Mouse (Mus musculus) lung, postnatal 0 days (tissue): Measurements from ENCODE around the gene Swsap1. TPM values are rescaled to one million over a fixed set of nuclear protein-coding genes. Genes with fewer than 3 reads are reported as not detected.

Source experiments
- ATAC-seq: fragments of 200-750 bp; cut with Nextera tagmentation; 2 replicates; pipeline ENCODE4 v1.8.0; 2017; ENCODE audit warnings: moderate library complexity
- DNase-seq: peaks from one replicate; pipeline ENCODE4 v3.0.0-alpha.2; 2016; ENCODE audit warnings: low spot score
- H3K27ac ChIP-seq: fragments of 300-500 bp; sonication (generic); 2 replicates; pipeline ENCODE4 v1.5.1; 2014; ENCODE audit warnings: antibody characterized with exemption, mild to moderate bottlenecking, low read length, mixed read lengths
- H3K27me3 ChIP-seq: fragments of 300-500 bp; sonication (generic); replicated peaks from 2 replicates; pipeline ENCODE4 v1.6.1; 2014; ENCODE audit warnings: low read length, mixed read lengths; ENCODE audit not compliant: insufficient read depth
- H3K36me3 ChIP-seq: fragments of 300-500 bp; sonication (generic); 2 replicates; pipeline ENCODE4 v1.6.1; 2014; ENCODE audit warnings: low read length, mixed read lengths; ENCODE audit not compliant: insufficient read depth
- H3K4me1 ChIP-seq: fragments of 300-500 bp; sonication (generic); 2 replicates; pipeline ENCODE4 v1.6.1; 2014; ENCODE audit warnings: antibody characterized with exemption, low read depth, low read length, mixed read lengths; ENCODE audit not compliant: insufficient read depth
- H3K4me2 ChIP-seq: fragments of 300-500 bp; sonication (generic); replicated peaks from 2 replicates; pipeline ENCODE4 v1.6.1; 2014; ENCODE audit warnings: low read depth, mild to moderate bottlenecking, low read length, moderate library complexity, mixed read lengths
- H3K4me3 ChIP-seq: fragments of 300-500 bp; sonication (generic); 2 replicates; pipeline ENCODE4 v1.5.1; 2014; ENCODE audit warnings: low read depth, low read length
- H3K9ac ChIP-seq: fragments of 300-500 bp; sonication (generic); replicated peaks from 2 replicates; pipeline ENCODE4 v1.6.1; 2014; ENCODE audit warnings: low read depth, mild to moderate bottlenecking
- H3K9me3 ChIP-seq: fragments of 300-500 bp; sonication (generic); 2 replicates; pipeline ENCODE4 v1.6.1; 2016; ENCODE audit warnings: low read length, mixed read lengths
- CTCF ChIP-seq: IDR thresholded peaks from 2 replicates; pipeline ENCODE4 v1.5.1; 2016; ENCODE audit warnings: antibody characterized with exemption, mild to moderate bottlenecking
- EP300 ChIP-seq: IDR thresholded peaks from 2 replicates; pipeline ENCODE4 v1.6.1; 2016; ENCODE audit warnings: antibody characterized with exemption, mild to moderate bottlenecking, control low read depth
- WGBS: fragments of 180-500 bp; shearing (Covaris S2); extraction: QIAGEN DNeasy Blood & Tissue Kit; methylation state at CpG from one replicate; pipeline ENCODE4 v1.1.7; 2014; 5-methylcytosine and 5-hydroxymethylcytosine counted together
- polyA plus RNA-seq: library from polyadenylated mRNA; unstranded; fragments of >200 nt; fragmentation: Nextera tagmentation; extraction: Ambion mirVana; gene quantifications from 2 replicates; pipeline ENCODE4 v1.2.1, GENCODE M21; 2015

The Swsap1 gene
- polyA plus RNA-seq, 1 experiment from 2014 or later: 5.7 TPM

- no peak for ATAC-seq
- H3K9ac ChIP-seq: no peak overlapping the region
- no peak overlapping the region for H3K27ac ChIP-seq
- H3K4me3 ChIP-seq: no peak overlapping the region
- WGBS: 96% methylated on average over 1 of the region's 1 CpGs
- H3K4me2 ChIP-seq: no peak overlapping the region
- H3K36me3 ChIP-seq: no peaks in the 10 kb centered on the region
- no peaks in the 10 kb centered on the region for H3K27me3 ChIP-seq
- no peaks in the 10 kb centered on the region for H3K9me3 ChIP-seq
- peaks cover 19% of the 10 kb centered on the region for H3K4me1 ChIP-seq
- DNase-seq: no peak
- TF ChIP-seq CTCF (no peak), EP300 (no peak)
Measured at GRCm38 (mm10) chr9:21925506-21925905, 30.0 kb upstream of the Swsap1 start.

GRCm38 (mm10) chr9:21926155-21926554, 29.4 kb upstream of the Swsap1 start:
- H3K27ac ChIP-seq: peak overlapping the region; percentile 89
- no peaks in the 10 kb centered on the region for H3K36me3 ChIP-seq
- peak overlapping the region; percentile 63; the same call in 1 of the 2 replicates for H3K4me2 ChIP-seq
- no peak for ATAC-seq
- peak; percentile 49 for DNase-seq
- no peak overlapping the region for H3K9ac ChIP-seq
- H3K4me1 ChIP-seq: peaks cover 19% of the 10 kb centered on the region
- 68% methylated on average over 6 of the region's 6 CpGs for WGBS
- H3K4me3 ChIP-seq: no peak overlapping the region
- TF ChIP-seq EP300: no peak
- TF ChIP-seq CTCF: no peak
- no peaks in the 10 kb centered on the region for H3K9me3 ChIP-seq
- H3K27me3 ChIP-seq: no peaks in the 10 kb centered on the region

- WGBS: 4% methylated on average over 6 of the region's 6 CpGs
- H3K27me3 ChIP-seq: no peaks in the 10 kb centered on the region
- peak overlapping the region; percentile 51 for H3K4me3 ChIP-seq
- peak; percentile 58 for DNase-seq
- H3K9me3 ChIP-seq: no peaks in the 10 kb centered on the region
- ATAC-seq: no peak
- H3K27ac ChIP-seq: peak overlapping the region; percentile 89
- no peaks in the 10 kb centered on the region for H3K36me3 ChIP-seq
- peak overlapping the region; percentile 43 for H3K9ac ChIP-seq
- peaks cover 19% of the 10 kb centered on the region for H3K4me1 ChIP-seq
- peak overlapping the region; percentile 63 for H3K4me2 ChIP-seq
- TF ChIP-seq EP300: no peak
- TF ChIP-seq CTCF: no peak
Measured at GRCm38 (mm10) chr9:21926784-21927183, 28.8 kb upstream of the Swsap1 start.

- Histone ChIP-seq H3K4me2 (peak within 1 kb of the TSS; percentile 63), H3K27ac (peak within 1 kb of the TSS; percentile 89), H3K36me3 (no peaks in the 10 kb centered on the region), H3K9ac (peak within 1 kb of the TSS; percentile 43), H3K9me3 (no peaks in the 10 kb centered on the region), H3K27me3 (no peaks in the 10 kb centered on the region), H3K4me3 (peak within 1 kb of the TSS; percentile 51), H3K4me1 (peaks cover 19% of the 10 kb centered on the region)
- DNase-seq (peak; percentile 100), ATAC-seq (peak; percentile 93)
- 1% methylated on average over 26 of the region's 28 CpGs for WGBS
- TF ChIP-seq EP300 (no peak), CTCF (no peak)
Measured at GRCm38 (mm10) chr9:21927208-21927753, 28.3 kb upstream of the Swsap1 start, which contains the start of the genes Ccdc159 and Tmem205. Gene Ccdc159, plus strand, starts transcription at chr9:21927471. Gene Tmem205, minus strand, starts transcription at chr9:21927556.

GRCm38 (mm10) chr9:21929208-21929607, 26.3 kb upstream of the Swsap1 start:
- ATAC-seq: no peak
- 77% methylated on average over 3 of the region's 3 CpGs for WGBS

GRCm38 (mm10) chr9:21932006-21932405, 23.5 kb upstream of the Swsap1 start:
- TF ChIP-seq CTCF (no peak), EP300 (no peak)
- WGBS: 56% methylated on average over 2 of the region's 2 CpGs
- DNase-seq: no peak
- H3K4me1 ChIP-seq: no peaks in the 10 kb centered on the region; the same call in 1 of the 2 replicates
- H3K4me3 ChIP-seq: no peak overlapping the region
- no peak overlapping the region for H3K27ac ChIP-seq
- no peak for ATAC-seq
- H3K36me3 ChIP-seq: no peaks in the 10 kb centered on the region
- no peak overlapping the region for H3K4me2 ChIP-seq
- H3K27me3 ChIP-seq: no peaks in the 10 kb centered on the region
- H3K9ac ChIP-seq: no peak overlapping the region
- no peaks in the 10 kb centered on the region for H3K9me3 ChIP-seq

More at GRCm38 (mm10) chr9:21929208-21929607, 26.3 kb upstream of the Swsap1 start:
- Histone ChIP-seq H3K36me3 (no peaks in the 10 kb centered on the region), H3K27ac (no peak overlapping the region), H3K4me3 (no peak overlapping the region), H3K9ac (no peak overlapping the region), H3K9me3 (no peaks in the 10 kb centered on the region), H3K4me2 (no peak overlapping the region), H3K4me1 (peaks cover 13% of the 10 kb centered on the region), H3K27me3 (no peaks in the 10 kb centered on the region)
- TF ChIP-seq CTCF: no peak
- no peak for TF ChIP-seq EP300
- no peak for DNase-seq
